ENCODE assay signal across 8 mouse cellular contexts in genomic region chr13:4662336-4663101, GRCm38 (mm10). TPM values are rescaled to one million over a fixed set of nuclear protein-coding genes. Genes with fewer than 3 reads are reported as not detected.
A peak's percentile ranks its signal among the peaks of the same experiment; 100 is the strongest.
DNase-seq lines count a peak whose midpoint lies in the region; ATAC-seq and TF ChIP-seq lines count a peak whose summit lies in the region.

No protein-coding gene starts in this region.

- WGBS in heart, embryonic 12.5 days, result 43% methylated on average over 13 of the region's 13 CpGs
- 5% methylated on average over 13 of the region's 13 CpGs for WGBS in large intestine, adult 2 months

- H3K9me3 ChIP-seq in CH12.LX (replicated peaks; ENCODE audit: low read length), result no peaks in the 10 kb centered on the region
- no peaks in the 10 kb centered on the region for H3K9me3 ChIP-seq in heart, embryonic 12.5 days (replicated peaks)

- H3K27ac ChIP-seq in CH12.LX (ENCODE audit: insufficient read depth, low read depth), result no peak overlapping the region
- H3K27ac ChIP-seq in heart, embryonic 12.5 days (ENCODE audit: poor library complexity, severe bottlenecking), result no peak overlapping the region

- DNase-seq in cerebellum, adult 11-12 months, result no peak
- DNase-seq in CH12.LX (ENCODE audit: extremely low read depth), result peak; percentile 63
- DNase-seq in cerebellum, postnatal 14 days, result peak; percentile 60 to 80
- peak; percentile 77 for DNase-seq in large intestine, adult 2 months (ENCODE audit: low read depth, low spot score)
- no peak for DNase-seq in spleen, postnatal 10 days (ENCODE audit: low spot score in 2 of 2)

- no peaks in the 10 kb centered on the region for H3K4me1 ChIP-seq in CH12.LX (ENCODE audit: control insufficient read depth in 1 of 2, insufficient read depth in 2 of 2)
- H3K4me1 ChIP-seq in heart, embryonic 12.5 days (replicated peaks), result no peaks in the 10 kb centered on the region

- no peak overlapping the region for H3K9ac ChIP-seq in CH12.LX (ENCODE audit: insufficient read depth, low read depth)
- no peak overlapping the region for H3K9ac ChIP-seq in heart, embryonic 12.5 days

- no peaks in the 10 kb centered on the region for H3K36me3 ChIP-seq in CH12.LX (replicated peaks in 1 of 2; ENCODE audit: control insufficient read depth in 1 of 2, insufficient read depth in 1 of 2, low read length in 1 of 2)
- no peaks in the 10 kb centered on the region for H3K36me3 ChIP-seq in heart, embryonic 12.5 days

- peak; percentile 34 to 68; a peak in 3 of 4 replicates for TF ChIP-seq CTCF in CH12.LX (conservative IDR thresholded peaks at IDR 0.05 in 1 of 2, IDR thresholded peaks at IDR 0.05 in 1 of 2; ENCODE audit: low read depth in 2 of 2, low read length in 2 of 2)

- dilution Hi-C loops in CH12.LX (cut with MboI; ENCODE audit: extremely low pct_ligation_motif_present, extremely low pct_unique_long_range_greater_than_20kb, low sequenced_read_pairs), result no loop called here

- 0 out of 2 replicates have a peak, but pooled peaks have one; percentile 49 for ATAC-seq in cerebellum, adult (ENCODE audit: insufficient number of reproducible peaks, low FRiP score, low TSS enrichment)
- no peak for ATAC-seq in heart, embryonic 12.5 days (ENCODE audit: insufficient number of reproducible peaks, low FRiP score)
- ATAC-seq in megakaryocyte, adult 5-6 weeks (ENCODE audit: poor library complexity, severe bottlenecking), result peak; percentile 89

- TF ChIP-seq POLR2A in CH12.LX (IDR thresholded peaks at IDR 0.05; ENCODE audit: low read depth, low read length), result no peak

- peak; percentile 81 for TF ChIP-seq RAD21 in CH12.LX (IDR thresholded peaks at IDR 0.05; ENCODE audit: low read depth, low read length)

- peak overlapping the region; percentile 36; the same call in 1 of the 2 replicates for H3K4me2 ChIP-seq in CH12.LX (ENCODE audit: insufficient read depth, low read depth, poor library complexity, severe bottlenecking)
- H3K4me2 ChIP-seq in heart, embryonic 12.5 days, result 0 out of 2 replicates have a peak overlapping the region, but pooled peaks have one; percentile 10

- no peaks in the 10 kb centered on the region for H3K27me3 ChIP-seq in CH12.LX (replicated peaks)
- H3K27me3 ChIP-seq in heart, embryonic 12.5 days (replicated peaks), result no peaks in the 10 kb centered on the region

- in situ Hi-C loops in CH12.LX (cut with MboI; ENCODE audit: low pct_ligation_motif_present, low pct_unique_long_range_greater_than_20kb, low sequenced_read_pairs), result loop anchor here (10.0 kb wide), 1 partner anchor 1812 kb away; no protein-coding TSS in a partner anchor

- no peaks in the 10 kb centered on the region for H3K79me2 ChIP-seq in CH12.LX (replicated peaks; ENCODE audit: control insufficient read depth, extremely low read depth, insufficient read depth, poor library complexity, severe bottlenecking)

- H3K4me3 ChIP-seq in CH12.LX (replicated peaks in 1 of 3; ENCODE audit: low read depth in 2 of 3, low read length in 2 of 3, poor library complexity in 1 of 3), result no peak overlapping the region
- H3K4me3 ChIP-seq in heart, embryonic 12.5 days, result no peak overlapping the region

- TF ChIP-seq EP300 in CH12.LX (IDR thresholded peaks at IDR 0.05; ENCODE audit: low read length), result no peak

TF ChIP-seq in CH12.LX, 34 proteins besides CTCF, POLR2A, EP300 and RAD21:
- no peak for TF ChIP-seq E2F4 (IDR thresholded peaks at IDR 0.05; ENCODE audit: insufficient replicate concordance, low read depth, low read length)
- TF ChIP-seq SMC3 (IDR thresholded peaks at IDR 0.05; ENCODE audit: low read depth, low read length), result peak; percentile 43
- no peak for TF ChIP-seq ZKSCAN1 (IDR thresholded peaks at IDR 0.05; ENCODE audit: borderline replicate concordance, low read depth, low read length)

RNA-seq across cellular contexts. Expression of gene Akr1e1, which starts 53.5 kb away (rescaled TPM):
- total RNA-seq in CH12.LX (2012; rRNA removed) (29.3 and 30.4 TPM in 2 replicates), CH12.LX (2014; rRNA removed) (29.7 and 34.7 TPM in 2 replicates)
- polyA plus RNA-seq in CH12.LX (2012; ENCODE audit: insufficient read length, low read depth), result 36.6 and 58.3 TPM in 2 replicates
- 44.5 and 47.5 TPM in 2 replicates for polyA plus RNA-seq in heart, embryonic 12.5 days (2016; fragmentation: Nextera tagmentation; extraction: Ambion mirVana)
- 2.1 and 3.5 TPM in 2 replicates for polyA plus RNA-seq in large intestine, adult 2 months (2012; rRNA removed)
- 9.4 and 15.6 TPM in 2 replicates for total RNA-seq in megakaryocyte, adult 5-6 weeks (2015)
- total RNA-seq in megakaryocyte, adult 5-6 weeks (2017), result 3.3 and 3.9 TPM in 2 replicates

Comparison
In these comparisons a context has a peak if more than half of its experiments do, and no peak if none do; other contexts are left out.
1. DNase-seq: peak in CH12.LX (single experiment), cerebellum, postnatal 14 days (2 of 2) and large intestine, adult 2 months (single experiment); none in cerebellum, adult 11-12 months (single experiment) and spleen, postnatal 10 days (0 of 2).